Mouse (Mus musculus) left cerebral cortex, postnatal 10 days (tissue): Measurements from ENCODE around the gene Arl13a. TPM values are rescaled to one million over a fixed set of nuclear protein-coding genes. Genes with fewer than 3 reads are reported as not detected.

Experiments
- total RNA-seq, 2 experiments: library from RNA; stranded (reverse); gene quantifications; 2 replicates each; pipeline ENCODE4 v1.2.3; 2021

The Arl13a gene
- total RNA-seq, 2 experiments from 2014 or later = not detected

Other genes starting within 250 kb of the Arl13a start
- under 1 TPM; 0.41 to 0.59 TPM for gene Sytl4, start 205.7 kb upstream of the Arl13a start, total RNA-seq
- gene Cstf2, start 128.3 kb upstream of the Arl13a start, total RNA-seq = 100 to 1,000 TPM; 131 TPM
- gene Xkrx, start 25.4 kb upstream of the Arl13a start, total RNA-seq = 1 to 10 TPM in 1 of 2 experiments, under 1 TPM in 1; 0.95 to 1.5 TPM
- gene Nox1, start 34.5 kb downstream of the Arl13a start, total RNA-seq = not detected
- 1 to 10 TPM; 4.3 to 5.6 TPM for gene Trmt2b, start 89.5 kb downstream of the Arl13a start, total RNA-seq
- 100 to 1,000 TPM in 1 of 2 experiments, 10 to 100 TPM in 1; 94.8 to 104 TPM for gene Tmem35a, start 107.7 kb downstream of the Arl13a start, total RNA-seq
- 1 to 10 TPM in 1 of 2 experiments, under 1 TPM in 1; 0.92 to 1.2 TPM for gene Cenpi, start 120.6 kb downstream of the Arl13a start, total RNA-seq
- gene Drp2, start 217.1 kb downstream of the Arl13a start, total RNA-seq = 10 to 100 TPM; 53.9 to 55.4 TPM